Mouse (Mus musculus): ENCODE measurements around the gene Dock3. TPM values are rescaled to one million over a fixed set of nuclear protein-coding genes. Genes with fewer than 3 reads are reported as not detected.
A peak's percentile ranks its signal among the peaks of the same experiment; 100 is the strongest.

The Dock3 gene
- polyA plus RNA-seq, 1 experiment = 0.40 TPM

DNA sequence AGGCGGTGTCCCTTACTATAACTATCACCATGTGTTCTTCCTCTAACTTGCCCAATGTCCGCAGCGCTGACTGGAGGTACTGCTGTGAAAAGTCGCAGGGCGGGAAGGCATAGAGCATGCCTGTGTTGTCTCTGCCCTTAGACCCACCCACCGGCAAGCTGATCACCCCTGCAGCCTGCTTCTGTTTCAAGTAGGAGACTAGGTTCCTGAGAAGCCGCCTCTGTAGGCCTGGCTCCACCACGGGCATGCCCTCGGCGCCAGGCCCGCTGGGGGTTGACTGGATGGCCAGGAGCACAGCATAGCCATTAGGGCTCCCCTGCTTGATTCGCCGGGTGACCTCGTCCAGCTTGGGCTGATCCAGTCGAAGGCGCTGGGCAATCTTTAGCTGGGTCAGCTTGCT, 347.4 kb downstream of the Dock3 start:
- TF ChIP-seq REST (IDR thresholded peaks at IDR 0.05; ENCODE audit: insufficient read depth, insufficient read length) = no peak
- TF ChIP-seq POLR2AphosphoS2 (IDR thresholded peaks at IDR 0.05; ENCODE audit: insufficient read length, low read depth) = peak; percentile 24
- Histone ChIP-seq H3K36me3 (ENCODE audit: control insufficient read depth, insufficient read depth) (peaks cover 8% of the 10 kb centered on the region), H3K27me3 (ENCODE audit: control insufficient read depth, insufficient read depth, insufficient read length) (no peaks in the 10 kb centered on the region), H3K4me3 (peak overlapping the region; percentile 35), H3ac (ENCODE audit: control insufficient read depth, insufficient read length) (no peak overlapping the region), H3K4me2 (ENCODE audit: low read depth) (peak overlapping the region; percentile 90), H3K79me2 (ENCODE audit: control insufficient read depth, insufficient read depth) (peaks cover 31% of the 10 kb centered on the region)

DNA sequence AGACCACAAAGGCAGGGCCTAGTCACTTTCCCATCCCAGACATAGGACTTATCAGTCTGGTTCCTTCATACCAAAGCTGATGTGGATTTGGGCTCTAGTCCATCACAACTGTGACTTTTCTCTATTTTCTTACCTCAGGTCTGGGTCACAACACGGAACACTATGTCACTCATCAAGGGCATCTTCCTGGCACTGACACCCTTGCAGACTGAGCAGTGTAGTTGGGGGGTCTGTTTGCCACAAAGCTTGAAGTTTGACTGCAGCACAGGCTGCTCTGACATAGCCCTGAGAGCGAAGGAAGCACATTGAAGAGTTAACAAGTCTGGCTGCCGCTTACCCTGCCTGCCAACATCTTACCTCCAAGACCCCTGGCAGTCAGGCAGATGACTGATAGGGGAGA, 348.6 kb downstream of the Dock3 start:
- Histone ChIP-seq H3K79me2 (ENCODE audit: control insufficient read depth, insufficient read depth) (peaks cover 31% of the 10 kb centered on the region), H3K36me3 (ENCODE audit: control insufficient read depth, insufficient read depth) (peaks cover 8% of the 10 kb centered on the region), H3K4me3 (no peak overlapping the region), H3ac (ENCODE audit: control insufficient read depth, insufficient read length) (no peak overlapping the region), H3K4me2 (ENCODE audit: low read depth) (no peak overlapping the region), H3K27me3 (ENCODE audit: control insufficient read depth, insufficient read depth, insufficient read length) (no peaks in the 10 kb centered on the region)
- TF ChIP-seq REST (IDR thresholded peaks at IDR 0.05; ENCODE audit: insufficient read depth, insufficient read length) (no peak), MYOD1 (IDR thresholded peaks at IDR 0.05; ENCODE audit: control insufficient read depth in 1 of 3, insufficient read length in 2 of 3, low read depth in 2 of 3) (no peak), USF1 (IDR thresholded peaks at IDR 0.05; ENCODE audit: low read depth) (no peak), POLR2AphosphoS2 (IDR thresholded peaks at IDR 0.05; ENCODE audit: insufficient read length, low read depth) (no peak), CEBPB (IDR thresholded peaks at IDR 0.05; ENCODE audit: insufficient read depth, poor library complexity, severe bottlenecking) (no peak), MAX (IDR thresholded peaks at IDR 0.05; ENCODE audit: low read depth) (no peak), SRF (IDR thresholded peaks at IDR 0.05; ENCODE audit: control insufficient read depth, insufficient read length, low read depth) (no peak), TCF3 (IDR thresholded peaks at IDR 0.05; ENCODE audit: insufficient read length, low read depth) (no peak)

- Histone ChIP-seq H3K36me3 (ENCODE audit: control insufficient read depth, insufficient read depth) (peaks cover 8% of the 10 kb centered on the region), H3K79me2 (ENCODE audit: control insufficient read depth, insufficient read depth) (peaks cover 31% of the 10 kb centered on the region), H3K27me3 (ENCODE audit: control insufficient read depth, insufficient read depth, insufficient read length) (no peaks in the 10 kb centered on the region), H3ac (ENCODE audit: control insufficient read depth, insufficient read length) (no peak overlapping the region), H3K4me2 (ENCODE audit: low read depth) (no peak overlapping the region), H3K4me3 (no peak overlapping the region)
- no peak for TF ChIP-seq SRF (IDR thresholded peaks at IDR 0.05; ENCODE audit: control insufficient read depth, insufficient read length, low read depth)
- no peak for TF ChIP-seq MYOG (IDR thresholded peaks at IDR 0.05; ENCODE audit: control insufficient read depth in 1 of 3, insufficient read depth in 1 of 3, insufficient read length in 2 of 3, low read depth in 2 of 3)
- no peak for TF ChIP-seq TCF3 (IDR thresholded peaks at IDR 0.05; ENCODE audit: insufficient read length, low read depth)
- no peak for TF ChIP-seq TCF12 (IDR thresholded peaks at IDR 0.05; ENCODE audit: insufficient read depth, poor library complexity, severe bottlenecking)
- no peak for TF ChIP-seq POLR2AphosphoS2 (IDR thresholded peaks at IDR 0.05; ENCODE audit: insufficient read length, low read depth)
- no peak for TF ChIP-seq USF1 (IDR thresholded peaks at IDR 0.05; ENCODE audit: low read depth)
- TF ChIP-seq MYOD1 (IDR thresholded peaks at IDR 0.05; ENCODE audit: control insufficient read depth in 1 of 3, insufficient read length in 2 of 3, low read depth in 2 of 3) = no peak
- TF ChIP-seq REST (IDR thresholded peaks at IDR 0.05; ENCODE audit: insufficient read depth, insufficient read length) = no peak
- no peak for TF ChIP-seq E2F4 (IDR thresholded peaks at IDR 0.05; ENCODE audit: insufficient read depth)
- no peak for TF ChIP-seq MAX (IDR thresholded peaks at IDR 0.05; ENCODE audit: low read depth)
Observed at GRCm38 (mm10) chr9:106882176-106882575, 349.5 kb downstream of the Dock3 start.

DNA sequence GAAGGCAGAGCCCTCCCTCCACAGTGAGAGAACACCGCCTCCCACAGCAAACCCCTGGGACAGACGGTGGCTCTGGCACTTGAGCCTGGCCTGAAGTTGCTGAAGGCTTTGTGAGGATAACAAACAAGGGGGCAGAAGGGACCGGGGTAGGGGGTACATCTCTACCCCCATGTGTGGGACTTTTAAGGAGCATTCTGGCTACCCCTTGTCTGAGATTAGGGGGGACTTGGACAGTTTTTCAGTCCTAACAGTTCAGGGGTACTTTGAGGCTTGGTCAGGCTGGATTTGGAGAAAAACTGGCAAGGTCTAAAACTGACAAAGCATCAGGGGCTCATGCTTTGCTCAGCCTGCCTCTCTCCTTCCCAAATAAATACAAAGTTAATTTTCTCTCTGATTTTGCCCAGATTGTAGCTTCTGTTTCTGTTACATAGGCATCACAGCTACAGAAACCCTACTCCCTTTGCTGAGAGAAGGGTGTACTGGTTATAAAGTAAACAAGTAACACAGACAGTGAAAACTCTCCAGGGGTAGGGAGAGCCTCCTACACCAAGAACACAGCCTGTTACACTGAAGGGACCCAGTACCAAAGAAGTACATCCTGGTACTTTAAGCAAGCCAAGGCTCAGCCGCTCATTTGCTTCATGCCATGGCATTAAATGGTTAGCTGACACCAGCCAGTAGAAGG, 350.5 kb downstream of the Dock3 start:
- Histone ChIP-seq H3K4me3 (no peak overlapping the region), H3ac (ENCODE audit: control insufficient read depth, insufficient read length) (no peak overlapping the region), H3K4me2 (ENCODE audit: low read depth) (no peak overlapping the region), H3K79me2 (ENCODE audit: control insufficient read depth, insufficient read depth) (peaks cover 31% of the 10 kb centered on the region), H3K36me3 (ENCODE audit: control insufficient read depth, insufficient read depth) (peaks cover 11% of the 10 kb centered on the region), H3K27me3 (ENCODE audit: control insufficient read depth, insufficient read depth, insufficient read length) (no peaks in the 10 kb centered on the region)
- TF ChIP-seq TCF3 (IDR thresholded peaks at IDR 0.05; ENCODE audit: insufficient read length, low read depth) (no peak), CEBPB (IDR thresholded peaks at IDR 0.05; ENCODE audit: insufficient read depth, poor library complexity, severe bottlenecking) (no peak), REST (IDR thresholded peaks at IDR 0.05; ENCODE audit: insufficient read depth, insufficient read length) (no peak), USF1 (IDR thresholded peaks at IDR 0.05; ENCODE audit: low read depth) (no peak), TCF12 (IDR thresholded peaks at IDR 0.05; ENCODE audit: insufficient read depth, poor library complexity, severe bottlenecking) (no peak), POLR2A (IDR thresholded peaks at IDR 0.05; ENCODE audit: insufficient read length, low read depth) (no peak), MYOG (IDR thresholded peaks at IDR 0.05; ENCODE audit: control insufficient read depth in 1 of 3, insufficient read depth in 1 of 3, insufficient read length in 2 of 3, low read depth in 2 of 3) (no peak), MYOD1 (IDR thresholded peaks at IDR 0.05; ENCODE audit: control insufficient read depth in 1 of 3, insufficient read length in 2 of 3, low read depth in 2 of 3) (no peak), POLR2AphosphoS2 (IDR thresholded peaks at IDR 0.05; ENCODE audit: insufficient read length, low read depth) (no peak), MAX (IDR thresholded peaks at IDR 0.05; ENCODE audit: low read depth) (no peak), E2F4 (IDR thresholded peaks at IDR 0.05; ENCODE audit: insufficient read depth) (no peak), SRF (IDR thresholded peaks at IDR 0.05; ENCODE audit: control insufficient read depth, insufficient read length, low read depth) (no peak)

- Histone ChIP-seq H3K4me3 (no peak overlapping the region), H3K4me2 (ENCODE audit: low read depth) (no peak overlapping the region), H3K79me2 (ENCODE audit: control insufficient read depth, insufficient read depth) (peaks cover 16% of the 10 kb centered on the region), H3K27me3 (ENCODE audit: control insufficient read depth, insufficient read depth, insufficient read length) (no peaks in the 10 kb centered on the region), H3K36me3 (ENCODE audit: control insufficient read depth, insufficient read depth) (peaks cover 16% of the 10 kb centered on the region), H3ac (ENCODE audit: control insufficient read depth, insufficient read length) (no peak overlapping the region)
- TF ChIP-seq REST (IDR thresholded peaks at IDR 0.05; ENCODE audit: insufficient read depth, insufficient read length) = no peak
- no peak for TF ChIP-seq CEBPB (IDR thresholded peaks at IDR 0.05; ENCODE audit: insufficient read depth, poor library complexity, severe bottlenecking)
- TF ChIP-seq MYOG (IDR thresholded peaks at IDR 0.05; ENCODE audit: control insufficient read depth in 1 of 3, insufficient read depth in 1 of 3, insufficient read length in 2 of 3, low read depth in 2 of 3) = no peak
- no peak for TF ChIP-seq MYOD1 (IDR thresholded peaks at IDR 0.05; ENCODE audit: control insufficient read depth in 1 of 3, insufficient read length in 2 of 3, low read depth in 2 of 3)
- no peak for TF ChIP-seq TCF3 (IDR thresholded peaks at IDR 0.05; ENCODE audit: insufficient read length, low read depth)
- no peak for TF ChIP-seq SRF (IDR thresholded peaks at IDR 0.05; ENCODE audit: control insufficient read depth, insufficient read length, low read depth)
- no peak for TF ChIP-seq MAX (IDR thresholded peaks at IDR 0.05; ENCODE audit: low read depth)
- no peak for TF ChIP-seq E2F4 (IDR thresholded peaks at IDR 0.05; ENCODE audit: insufficient read depth)
- no peak for TF ChIP-seq POLR2AphosphoS2 (IDR thresholded peaks at IDR 0.05; ENCODE audit: insufficient read length, low read depth)
Observed at GRCm38 (mm10) chr9:106879471-106879870, 352.2 kb downstream of the Dock3 start.
